Mouse (Mus musculus) forebrain, embryonic 14.5 days (tissue): ENCODE results near the gene Ift57. TPM values are rescaled to one million over a fixed set of nuclear protein-coding genes. Genes with fewer than 3 reads are reported as not detected.

Experiments
- ATAC-seq: fragments of 200-750 bp; cut with Nextera tagmentation; 2 replicates; pipeline ENCODE4 v1.8.0; 2017; ENCODE audit warnings: mild to moderate bottlenecking, moderate library complexity
- DNase-seq: peaks from one replicate; pipeline ENCODE4 v3.0.0-alpha.2; 2015; ENCODE audit warnings: low spot score
- H3K27ac ChIP-seq: fragments of 300-500 bp; sonication (generic); 2 replicates; pipeline ENCODE4 v1.5.1; 2014; ENCODE audit warnings: low read depth, mild to moderate bottlenecking, control low read depth, low read length, moderate library complexity
- H3K27me3 ChIP-seq: fragments of 300-500 bp; sonication (generic); replicated peaks from 2 replicates; pipeline ENCODE4 v1.6.1; 2014; ENCODE audit warnings: low read length, control low read depth, mixed read lengths; ENCODE audit not compliant: control insufficient read depth, insufficient read depth
- H3K36me3 ChIP-seq: fragments of 300-500 bp; sonication (generic); 2 replicates; pipeline ENCODE4 v1.6.1; 2014; ENCODE audit warnings: low read length, control low read depth; ENCODE audit not compliant: control insufficient read depth, insufficient read depth
- H3K4me1 ChIP-seq: fragments of 300-500 bp; sonication (generic); 2 replicates; pipeline ENCODE4 v1.6.1; 2014; ENCODE audit warnings: antibody characterized with exemption, low read length, control low read depth; ENCODE audit not compliant: control insufficient read depth, insufficient read depth
- H3K4me2 ChIP-seq: fragments of 300-500 bp; sonication (generic); 2 replicates; pipeline ENCODE4 v1.6.1; 2014; ENCODE audit warnings: mild to moderate bottlenecking, control low read depth, low read length
- H3K4me3 ChIP-seq: fragments of 300-500 bp; sonication (generic); 2 replicates; pipeline ENCODE4 v1.5.1; 2014; ENCODE audit warnings: low read depth, low read length, control low read depth
- H3K9ac ChIP-seq: fragments of 300-500 bp; sonication (generic); 2 replicates; pipeline ENCODE4 v1.6.1; 2014; ENCODE audit warnings: mild to moderate bottlenecking, low read length, control low read depth, moderate library complexity
- H3K9me3 ChIP-seq: fragments of 300-500 bp; sonication (generic); replicated peaks from 2 replicates; pipeline ENCODE4 v1.6.1; 2016; ENCODE audit warnings: low read length, control low read depth, mixed read lengths; ENCODE audit not compliant: control insufficient read depth
- WGBS: fragments of 180-500 bp; shearing (Covaris S2); extraction: QIAGEN DNeasy Blood & Tissue Kit; methylation state at CpG from one replicate; pipeline ENCODE4 v1.1.7; 2014; 5-methylcytosine and 5-hydroxymethylcytosine counted together
- polyA plus RNA-seq: library from polyadenylated mRNA; unstranded; fragments of >200 nt; fragmentation: Nextera tagmentation; extraction: Ambion mirVana; gene quantifications from 2 replicates; pipeline ENCODE4 v1.2.1, GENCODE M21; 2014

Gene Ift57
- polyA plus RNA-seq, 1 experiment from 2014 or later = 38.1 TPM

- 0 out of 2 replicates have a peak, but pooled peaks cover 5% of the 10 kb centered on the region for H3K36me3 ChIP-seq
- no peak overlapping the region for H3K27ac ChIP-seq
- no peak overlapping the region for H3K4me2 ChIP-seq
- DNase-seq = peak; percentile 20
- no peak overlapping the region for H3K4me3 ChIP-seq
- no peak for ATAC-seq
- H3K4me1 ChIP-seq = no peaks in the 10 kb centered on the region
- 73% methylated on average over 3 of the region's 3 CpGs for WGBS
- no peaks in the 10 kb centered on the region for H3K9me3 ChIP-seq
- H3K27me3 ChIP-seq = no peaks in the 10 kb centered on the region
- no peak overlapping the region for H3K9ac ChIP-seq
These were observed 67.3 kb downstream of the Ift57 start for GRCm38 (mm10) chr16:49766326-49766725.

- H3K4me2 ChIP-seq = no peak overlapping the region
- H3K27me3 ChIP-seq = no peaks in the 10 kb centered on the region
- no peak overlapping the region for H3K27ac ChIP-seq
- DNase-seq (no peak), ATAC-seq (no peak)
- WGBS = 82% methylated on average over 4 of the region's 4 CpGs
- no peak overlapping the region for H3K4me3 ChIP-seq
- H3K4me1 ChIP-seq = no peaks in the 10 kb centered on the region
- no peaks in the 10 kb centered on the region for H3K9me3 ChIP-seq
- H3K9ac ChIP-seq = no peak overlapping the region
- H3K36me3 ChIP-seq = 0 out of 2 replicates have a peak, but pooled peaks cover 5% of the 10 kb centered on the region
These were observed 69.5 kb downstream of the Ift57 start for GRCm38 (mm10) chr16:49768491-49769031.

GRCm38 (mm10) chr16:49769831-49770261 is 70.8 kb downstream of the Ift57 start:
- WGBS = 89% methylated on average over 2 of the region's 2 CpGs
- Histone ChIP-seq H3K36me3 (no peaks in the 10 kb centered on the region), H3K4me3 (no peak overlapping the region)

GRCm38 (mm10) chr16:49770320-49771189 is 71.5 kb downstream of the Ift57 start:
- H3K4me3 ChIP-seq = no peak overlapping the region
- WGBS = 91% methylated on average over 12 of the region's 12 CpGs
- H3K9ac ChIP-seq = no peak overlapping the region
- no peak overlapping the region for H3K4me2 ChIP-seq
- DNase-seq (no peak), ATAC-seq (no peak)
- H3K27me3 ChIP-seq = no peaks in the 10 kb centered on the region
- no peaks in the 10 kb centered on the region for H3K4me1 ChIP-seq
- H3K27ac ChIP-seq = no peak overlapping the region
- H3K9me3 ChIP-seq = no peaks in the 10 kb centered on the region
- no peaks in the 10 kb centered on the region for H3K36me3 ChIP-seq

More at GRCm38 (mm10) chr16:49769831-49770261, 70.8 kb downstream of the Ift57 start:
- no peaks in the 10 kb centered on the region for H3K4me1 ChIP-seq
- ATAC-seq (no peak), DNase-seq (no peak)
- no peak overlapping the region for H3K4me2 ChIP-seq
- H3K27me3 ChIP-seq = no peaks in the 10 kb centered on the region
- H3K9ac ChIP-seq = no peak overlapping the region
- no peak overlapping the region for H3K27ac ChIP-seq
- H3K9me3 ChIP-seq = no peaks in the 10 kb centered on the region

- H3K9ac ChIP-seq = no peak overlapping the region
- DNase-seq (no peak), ATAC-seq (no peak)
- H3K4me2 ChIP-seq = no peak overlapping the region
- no peaks in the 10 kb centered on the region for H3K27me3 ChIP-seq
- WGBS = 91% methylated on average over 7 of the region's 7 CpGs
- H3K4me1 ChIP-seq = no peaks in the 10 kb centered on the region
- no peak overlapping the region for H3K27ac ChIP-seq
- no peaks in the 10 kb centered on the region for H3K9me3 ChIP-seq
- no peaks in the 10 kb centered on the region for H3K36me3 ChIP-seq
- no peak overlapping the region for H3K4me3 ChIP-seq
These were observed 72.8 kb downstream of the Ift57 start for GRCm38 (mm10) chr16:49771609-49772396.

GRCm38 (mm10) chr16:49772576-49772975 is 73.5 kb downstream of the Ift57 start:
- H3K27me3 ChIP-seq = no peaks in the 10 kb centered on the region
- H3K4me2 ChIP-seq = no peak overlapping the region
- H3K9ac ChIP-seq = no peak overlapping the region
- no peak overlapping the region for H3K27ac ChIP-seq
- no peak overlapping the region for H3K4me3 ChIP-seq
- WGBS = 75% methylated on average over 1 of the region's 1 CpGs
- no peaks in the 10 kb centered on the region for H3K4me1 ChIP-seq
- no peak for ATAC-seq
- no peaks in the 10 kb centered on the region for H3K36me3 ChIP-seq
- H3K9me3 ChIP-seq = no peaks in the 10 kb centered on the region
- no peak for DNase-seq

GRCm38 (mm10) chr16:49773068-49773467 is 74.0 kb downstream of the Ift57 start:
- Histone ChIP-seq H3K27ac (no peak overlapping the region), H3K9ac (no peak overlapping the region), H3K4me1 (no peaks in the 10 kb centered on the region), H3K27me3 (no peaks in the 10 kb centered on the region), H3K36me3 (no peaks in the 10 kb centered on the region), H3K9me3 (no peaks in the 10 kb centered on the region), H3K4me2 (no peak overlapping the region), H3K4me3 (no peak overlapping the region)
- 87% methylated on average over 1 of the region's 1 CpGs for WGBS
- no peak for DNase-seq
- no peak for ATAC-seq

- H3K9ac ChIP-seq = no peak overlapping the region
- H3K4me1 ChIP-seq = no peaks in the 10 kb centered on the region
- H3K4me2 ChIP-seq = no peak overlapping the region
- no peak for ATAC-seq
- H3K27me3 ChIP-seq = no peaks in the 10 kb centered on the region
- DNase-seq = no peak
- 88% methylated on average over 18 of the region's 18 CpGs for WGBS
- no peaks in the 10 kb centered on the region for H3K36me3 ChIP-seq
- no peak overlapping the region for H3K4me3 ChIP-seq
- no peak overlapping the region for H3K27ac ChIP-seq
- no peaks in the 10 kb centered on the region for H3K9me3 ChIP-seq
These were observed 75.3 kb downstream of the Ift57 start for GRCm38 (mm10) chr16:49774059-49775001.
